Mouse (Mus musculus): ENCODE measurements around the gene Card14. TPM values are rescaled to one million over a fixed set of nuclear protein-coding genes. Genes with fewer than 3 reads are reported as not detected.

Gene Card14
- polyA plus RNA-seq (2012; rRNA removed): 13.9 and 18.9 TPM in 2 replicates

DNA sequence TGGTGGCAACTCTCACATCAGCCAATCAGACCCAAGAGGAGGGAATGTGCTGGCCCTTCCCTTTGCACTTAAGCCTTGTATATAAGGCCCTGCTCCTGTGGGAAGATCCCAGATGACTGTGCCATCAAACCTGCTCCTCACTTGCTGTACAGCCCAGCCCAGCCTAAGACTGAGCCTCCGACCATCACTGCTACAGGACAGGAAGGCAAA, at the start of gene Card14:
Card14 (plus strand) TSS at position 111 of the 210 bp plus-strand sequence.

DNA sequence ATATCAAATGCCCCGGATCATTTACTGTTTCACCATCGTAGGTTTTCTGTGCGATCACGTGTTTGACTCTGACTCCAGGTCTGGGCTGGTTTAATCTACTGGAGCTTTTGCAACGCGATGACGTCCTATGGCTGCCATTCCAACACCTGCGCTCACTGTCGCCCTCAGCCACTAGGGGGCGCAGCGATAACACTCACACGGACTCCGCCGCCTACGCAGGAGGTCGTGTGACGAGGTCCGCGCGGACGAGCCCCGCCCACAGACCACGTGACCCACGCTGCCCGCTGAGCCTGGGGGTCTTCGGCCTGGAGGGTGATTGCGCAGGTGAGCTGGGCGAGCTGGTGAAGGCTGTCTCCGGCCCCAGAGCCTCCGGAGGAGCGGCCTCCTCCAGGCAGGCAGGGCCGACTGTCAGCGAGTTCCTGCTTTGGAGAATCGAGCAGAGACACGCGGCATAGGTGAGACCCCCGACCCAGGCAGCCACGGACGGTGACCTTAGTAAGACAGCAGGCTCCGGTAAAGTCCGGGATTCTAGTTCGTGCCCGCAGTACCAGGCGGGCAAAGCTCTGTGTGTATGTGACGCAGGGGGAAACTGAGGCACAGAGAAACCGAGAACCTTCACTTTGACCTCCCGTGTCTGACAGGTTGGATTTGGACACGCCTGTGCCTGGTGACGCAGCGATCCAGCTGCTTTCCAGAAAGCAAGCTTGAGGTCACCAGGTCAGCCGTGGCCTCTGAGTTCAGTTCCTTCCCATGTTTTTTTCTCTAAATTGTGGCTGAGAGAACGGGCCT, 39.6 kb upstream of the Card14 start, which contains the start of gene Gaa:
Gaa (plus strand) TSS at position 120 of the 789 bp plus-strand sequence.

DNA sequence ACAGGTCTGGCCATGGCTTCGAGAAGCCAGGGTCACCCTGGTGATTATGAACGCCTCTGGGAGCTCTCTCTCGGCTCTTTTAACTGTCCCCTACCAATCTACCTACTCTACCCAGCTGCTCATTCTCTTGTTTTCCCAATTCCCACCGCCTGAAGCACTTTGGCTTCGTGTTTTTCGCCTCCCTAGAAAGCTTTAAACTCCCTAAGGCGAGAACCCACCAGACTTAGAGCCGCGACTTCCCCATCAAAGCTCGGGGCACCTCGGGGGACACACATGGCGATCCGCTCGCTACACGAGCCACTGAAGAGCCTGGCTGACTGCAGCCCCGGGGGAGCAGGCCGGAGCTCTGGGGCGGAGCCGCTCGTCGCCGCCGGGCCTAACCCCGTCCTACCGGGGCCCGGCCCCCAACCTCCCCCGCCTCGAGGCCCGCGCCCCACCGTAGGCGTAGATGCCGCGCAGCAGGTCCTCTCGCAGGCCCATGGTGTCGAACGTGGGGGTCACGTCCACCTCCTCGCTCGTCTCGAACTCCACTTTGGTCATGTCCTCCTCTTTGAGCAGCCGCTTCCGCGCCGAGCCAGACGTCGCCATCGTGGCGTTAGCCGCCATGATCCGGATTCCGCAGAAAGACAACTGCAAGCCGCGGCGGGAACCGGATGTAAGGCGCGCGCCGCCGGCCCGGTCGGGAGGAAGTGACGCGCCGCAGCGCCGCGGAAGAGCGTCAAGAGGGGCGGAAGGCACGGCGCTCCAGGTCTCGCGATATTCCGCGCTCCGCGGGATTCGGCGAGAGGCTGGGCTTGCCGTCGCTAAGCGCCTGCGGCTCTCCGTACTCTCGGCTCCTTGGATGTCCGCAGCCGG, 8.0 kb upstream of the Card14 start, which contains the start of gene Eif4a3:
Eif4a3 (minus strand) TSS at position 699 of the 855 bp plus-strand sequence.

DNA sequence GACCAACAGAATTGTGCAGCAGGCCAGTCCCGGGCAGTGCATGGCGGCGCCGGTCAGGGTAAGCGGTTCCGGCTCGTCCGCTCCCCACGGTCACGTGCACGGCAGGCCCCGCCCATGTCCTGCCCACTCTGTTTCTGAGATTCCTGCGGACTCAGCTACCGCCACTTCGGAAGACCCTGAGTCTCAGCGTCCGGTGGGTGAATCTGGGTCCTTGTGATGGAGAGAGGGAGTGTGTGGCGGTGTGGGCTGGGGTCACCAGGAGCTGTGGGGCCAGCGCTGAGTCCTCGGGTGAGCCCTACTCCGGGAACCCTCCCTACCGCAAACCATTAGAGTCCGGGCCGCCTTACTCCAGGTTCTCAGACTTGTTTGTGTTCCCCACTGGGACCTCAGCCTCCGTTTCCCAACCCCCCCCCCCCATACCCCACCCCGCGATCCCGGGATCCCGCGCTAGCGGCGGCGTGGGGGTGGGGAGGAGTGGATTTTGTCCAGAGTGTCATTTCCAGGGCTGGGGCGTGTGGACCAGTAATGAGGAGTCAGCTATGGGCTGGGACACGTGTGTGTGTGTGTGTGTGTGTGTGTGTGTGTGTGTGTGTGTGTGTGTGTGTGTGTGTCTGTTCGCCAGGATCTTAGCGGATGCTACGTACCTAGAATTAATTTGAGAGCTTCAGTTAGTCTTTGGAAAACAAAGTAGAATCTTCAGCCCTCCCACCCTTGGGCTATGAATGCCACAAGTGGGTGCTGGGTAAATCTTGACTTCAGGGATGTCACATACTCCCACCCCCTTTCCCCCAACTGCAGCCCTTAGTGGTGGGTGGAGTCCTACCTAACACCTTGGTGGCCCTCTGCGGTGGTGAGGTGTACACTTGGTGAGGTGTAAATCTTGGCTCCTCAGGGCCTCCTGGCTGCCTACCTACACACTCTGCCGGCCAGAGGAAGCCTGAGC, 48.1 kb downstream of the Card14 start, which contains the start of the genes Sgsh and Slc26a11:
Sgsh (minus strand) TSS at position 94 of the 943 bp plus-strand sequence.
Slc26a11 (plus strand) TSS at position 115 of the 943 bp plus-strand sequence.

DNA sequence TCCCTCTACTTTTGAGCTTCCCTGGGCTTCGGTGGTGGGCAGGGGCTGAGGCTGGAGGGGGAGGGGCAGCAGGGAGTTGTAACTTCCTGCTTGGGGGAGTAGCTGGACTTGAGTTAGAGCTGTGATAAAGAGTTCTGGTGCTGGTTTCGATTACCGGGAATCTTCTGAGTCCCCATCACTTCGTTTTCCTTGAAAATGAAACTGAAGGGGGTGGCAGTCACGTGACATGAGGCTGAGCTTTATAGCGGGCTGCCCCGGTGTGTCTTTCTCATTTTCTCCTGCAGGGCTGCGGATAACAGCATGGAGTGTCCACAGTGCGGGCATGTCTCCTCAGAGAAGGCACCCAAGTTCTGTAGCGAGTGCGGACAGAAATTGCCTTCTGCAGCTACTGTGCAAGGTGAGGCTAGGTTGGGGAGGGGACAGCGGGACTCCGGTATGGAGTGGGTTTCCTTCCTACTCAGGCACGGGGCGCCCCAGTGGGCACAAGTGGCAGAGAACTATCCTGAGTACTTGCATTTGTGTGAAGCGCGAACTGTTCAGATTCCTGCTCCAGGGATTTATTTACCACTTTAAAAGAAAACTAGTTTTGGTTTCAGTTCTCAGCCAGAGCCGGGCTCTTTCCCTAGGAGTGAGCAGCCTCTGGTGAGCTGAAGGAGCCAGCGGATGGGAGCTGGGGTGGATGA, 85.4 kb downstream of the Card14 start, which contains the start of gene Rnf213:
Rnf213 (plus strand) TSS at position 301 of the 683 bp plus-strand sequence.

Other genes starting within 250 kb of the Card14 start
- gene Cbx4, start 221.5 kb upstream of the Card14 start, polyA plus RNA-seq (2012; rRNA removed): 8.7 and 10.0 TPM in 2 replicates
- gene Tbc1d16, start 79.3 kb upstream of the Card14 start, polyA plus RNA-seq (2012; rRNA removed): 11.8 and 12.7 TPM in 2 replicates
- 0.33 and 1.0 TPM in 2 replicates for gene Ccdc40, start 79.2 kb upstream of the Card14 start, polyA plus RNA-seq (2012; rRNA removed)
- gene Gaa, start 39.9 kb upstream of the Card14 start, polyA plus RNA-seq (2012; rRNA removed): 131 and 143 TPM in 2 replicates
- gene Eif4a3, start 7.7 kb upstream of the Card14 start, polyA plus RNA-seq (2012; rRNA removed): 94.1 and 108 TPM in 2 replicates
- 35.1 and 36.8 TPM in 2 replicates for gene Sgsh, start 47.8 kb downstream of the Card14 start, polyA plus RNA-seq (2012; rRNA removed)
- gene Slc26a11, start 47.8 kb downstream of the Card14 start, polyA plus RNA-seq (2012; rRNA removed): 12.4 and 23.1 TPM in 2 replicates
- 12.6 and 14.5 TPM in 2 replicates for gene Rnf213, start 85.3 kb downstream of the Card14 start, polyA plus RNA-seq (2012; rRNA removed)
- 17.4 and 21.4 TPM in 2 replicates for gene Endov, start 183.6 kb downstream of the Card14 start, polyA plus RNA-seq (2012; rRNA removed)
- 0.72 and 0.92 TPM in 2 replicates for gene Nptx1, start 240.0 kb downstream of the Card14 start, polyA plus RNA-seq (2012; rRNA removed)